Mouse (Mus musculus) G1E (cell line): Measurements from ENCODE around the gene Mthfd2. TPM values are rescaled to one million over a fixed set of nuclear protein-coding genes. Genes with fewer than 3 reads are reported as not detected.
"Not testable (repeated sequence)": the region's sequence is repeated elsewhere in the genome, so short reads cannot be mapped to it uniquely, and the experiment has no call there.

Source experiments
- ATAC-seq: 2 replicates; pipeline ENCODE4 v1.8.0; 2016; ENCODE audit warnings: mild to moderate bottlenecking; ENCODE audit not compliant: insufficient number of reproducible peaks, poor library complexity, low FRiP score, severe bottlenecking; ENCODE audit errors: extremely low read depth
- DNase-seq: peaks from one replicate; pipeline ENCODE4 v3.0.0; 2012; ENCODE audit warnings: low spot score
- H3K27me3 ChIP-seq: 2 replicates; pipeline ENCODE4 v1.6.1; 2012; ENCODE audit warnings: mild to moderate bottlenecking, low read length, inconsistent platforms; ENCODE audit not compliant: insufficient read depth
- H3K36me3 ChIP-seq: replicated peaks from 2 replicates; pipeline ENCODE3; 2012; ENCODE audit warnings: mild to moderate bottlenecking, inconsistent platforms
- H3K4me1 ChIP-seq: 2 replicates; pipeline ENCODE4 v1.6.1; 2012; ENCODE audit warnings: low read depth, low read length, inconsistent platforms, mixed read lengths; ENCODE audit not compliant: insufficient read depth
- H3K4me3 ChIP-seq: 2 replicates; pipeline ENCODE4 v1.5.1; 2012; ENCODE audit warnings: low read depth, mild to moderate bottlenecking, inconsistent platforms, low read length, moderate library complexity, mixed read lengths
- H3K9me3 ChIP-seq: replicated peaks from 2 replicates; pipeline ENCODE4 v1.6.1; 2012; ENCODE audit warnings: inconsistent platforms
- CTCF ChIP-seq: IDR thresholded peaks from 2 replicates; pipeline ENCODE4 v1.5.1; 2012; ENCODE audit warnings: low read depth, low read length, inconsistent platforms, mixed read lengths
- GATA1 ChIP-seq: IDR thresholded peaks from 2 replicates; pipeline ENCODE4 v1.6.1; 2012; ENCODE audit warnings: borderline replicate concordance, low read length, inconsistent platforms, mixed read lengths
- GATA2 ChIP-seq: IDR thresholded peaks from 2 replicates; pipeline ENCODE4 v1.6.1; 2012; ENCODE audit warnings: low read depth, low read length, inconsistent platforms, borderline replicate concordance
- POLR2AphosphoS5 ChIP-seq: IDR thresholded peaks from 2 replicates; pipeline ENCODE4 v1.6.1; 2012; ENCODE audit warnings: low read depth, low read length, inconsistent platforms; ENCODE audit not compliant: insufficient replicate concordance
- TAL1 ChIP-seq: conservative IDR thresholded peaks from 2 replicates; pipeline ENCODE4 v1.6.1; 2012; ENCODE audit warnings: low read depth, low read length, inconsistent platforms, mixed read lengths
- polyA plus RNA-seq: library from polyadenylated mRNA; stranded (reverse); fragments of >175 nt; gene quantifications from 2 replicates; pipeline ENCODE4 v1.2.3, GENCODE M21; 2012
- total RNA-seq, 2 experiments: library from RNA; stranded (forward) in 1 of 2; stranded (reverse) in 1 of 2; fragments of 200-1000 nt in 1 of 2; fragments of >200 nt in 1 of 2; fragmentation: Nextera tagmentation in 1 of 2; gene quantifications; 2 replicates each; pipeline ENCODE4 v1.2.3; 2014 to 2017

Gene Mthfd2
- total and polyA plus RNA-seq, 3 experiments: 31.5 to 37.9 (median 35.8) TPM

GRCm38 (mm10) chr6:83351490-83352160 is 25.9 kb upstream of the Mthfd2 start:
- ATAC-seq: peak; percentile 90
- DNase-seq: peak; percentile 81
- peak overlapping the region; percentile 82; the same call in 1 of the 2 replicates for H3K4me3 ChIP-seq
- TF ChIP-seq GATA1 (no peak), TAL1 (peak; percentile 97)
- no peaks in the 10 kb centered on the region for H3K9me3 ChIP-seq
- H3K36me3 ChIP-seq: peaks cover 81% of the 10 kb centered on the region
- peaks cover 82% of the 10 kb centered on the region for H3K4me1 ChIP-seq
- no peaks in the 10 kb centered on the region for H3K27me3 ChIP-seq

GRCm38 (mm10) chr6:83350851-83351405 is 25.2 kb upstream of the Mthfd2 start:
- ATAC-seq (no peak), DNase-seq (no peak)
- peaks cover 77% of the 10 kb centered on the region for H3K4me1 ChIP-seq
- H3K36me3 ChIP-seq: peaks cover 74% of the 10 kb centered on the region
- peak overlapping the region; percentile 82; the same call in 1 of the 2 replicates for H3K4me3 ChIP-seq
- no peaks in the 10 kb centered on the region for H3K9me3 ChIP-seq
- TF ChIP-seq GATA1 (no peak), CTCF (no peak), GATA2 (no peak), TAL1 (no peak), POLR2AphosphoS5 (no peak)
- H3K27me3 ChIP-seq: no peaks in the 10 kb centered on the region

- H3K4me3 ChIP-seq: peak overlapping the region; percentile 82
- ATAC-seq: no peak
- DNase-seq: no peak
- TF ChIP-seq GATA1 (no peak), CTCF (no peak), GATA2 (no peak), TAL1 (no peak)
- no peaks in the 10 kb centered on the region for H3K9me3 ChIP-seq
- H3K27me3 ChIP-seq: no peaks in the 10 kb centered on the region
- peaks cover 73% of the 10 kb centered on the region for H3K4me1 ChIP-seq
- H3K36me3 ChIP-seq: peaks cover 67% of the 10 kb centered on the region
These were observed 24.5 kb upstream of the Mthfd2 start for GRCm38 (mm10) chr6:83350172-83350571.

- Histone ChIP-seq H3K9me3 (no peaks in the 10 kb centered on the region), H3K27me3 (no peaks in the 10 kb centered on the region), H3K4me3 (peak overlapping the region; percentile 82), H3K4me1 (peaks cover 65% of the 10 kb centered on the region), H3K36me3 (peaks cover 59% of the 10 kb centered on the region)
- peak; percentile 24; the same call in 1 of the 2 replicates for ATAC-seq
- TF ChIP-seq GATA2 (no peak), CTCF (peak; percentile 76; the same call in 1 of the 2 replicates)
- peak; percentile 91 for DNase-seq
These were observed 23.7 kb upstream of the Mthfd2 start for GRCm38 (mm10) chr6:83349274-83349958.

- Histone ChIP-seq H3K4me1 (peaks cover 61% of the 10 kb centered on the region), H3K9me3 (no peaks in the 10 kb centered on the region), H3K36me3 (peaks cover 59% of the 10 kb centered on the region), H3K4me3 (peak within 1 kb of the TSS; percentile 82), H3K27me3 (no peaks in the 10 kb centered on the region)
- TF ChIP-seq CTCF (no peak), POLR2AphosphoS5 (no peak), TAL1 (no peak), GATA1 (no peak), GATA2 (no peak)
- ATAC-seq (no peak), DNase-seq (no peak)
These were observed 23.2 kb upstream of the Mthfd2 start, which contains the start of gene Bola3 for GRCm38 (mm10) chr6:83348873-83349272. Gene Bola3, plus strand, starts transcription at chr6:83349147.

- H3K4me1 ChIP-seq: peaks cover 53% of the 10 kb centered on the region
- peaks cover 56% of the 10 kb centered on the region for H3K36me3 ChIP-seq
These were observed 22.2 kb upstream of the Mthfd2 start for GRCm38 (mm10) chr6:83347916-83348315.

GRCm38 (mm10) chr6:83345285-83345684 is 19.6 kb upstream of the Mthfd2 start:
- H3K36me3 ChIP-seq: peaks cover 60% of the 10 kb centered on the region
- H3K9me3 ChIP-seq, DNase-seq, H3K27me3 ChIP-seq, ATAC-seq, H3K4me3 ChIP-seq: not testable (repeated sequence)
- peaks cover 28% of the 10 kb centered on the region for H3K4me1 ChIP-seq

More at GRCm38 (mm10) chr6:83347916-83348315, 22.2 kb upstream of the Mthfd2 start:
- Histone ChIP-seq H3K27me3 (no peaks in the 10 kb centered on the region), H3K4me3 (peak overlapping the region; percentile 2; the same call in 1 of the 2 replicates), H3K9me3 (no peaks in the 10 kb centered on the region)
- ATAC-seq (no peak), DNase-seq (no peak)
- TF ChIP-seq GATA1: no peak
- no peak for TF ChIP-seq CTCF
- no peak for TF ChIP-seq POLR2AphosphoS5
- TF ChIP-seq GATA2: no peak
- TF ChIP-seq TAL1: no peak
